In the genomic region with DNA sequence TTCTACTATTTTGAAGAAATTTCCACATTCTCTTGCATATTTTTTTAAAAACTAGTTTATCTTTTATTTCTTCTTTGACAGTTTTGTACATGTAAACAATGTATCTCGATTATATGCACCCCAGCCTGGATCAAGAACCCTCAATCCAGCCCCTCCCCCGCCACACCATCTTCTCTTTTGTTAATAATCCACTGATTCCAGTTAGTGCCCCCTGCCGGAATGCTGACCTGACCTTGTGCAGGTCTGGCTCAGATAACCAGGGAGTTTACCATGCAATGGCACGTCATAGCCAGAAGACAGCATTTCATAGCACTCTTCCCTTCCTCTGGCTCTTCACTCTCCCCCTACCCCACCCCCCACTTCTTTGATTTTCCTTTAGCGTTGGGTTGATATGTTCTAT, we compare ENCODE assay signal across 9 mouse cellular contexts. TPM values are rescaled to one million over a fixed set of nuclear protein-coding genes. Genes with fewer than 3 reads are reported as not detected.
DNase-seq lines count a peak whose midpoint lies in the region; ATAC-seq lines count a peak whose summit lies in the region.
"Had no signal": no experiment of that assay in that cellular context is flagged by ENCODE, and none has a peak within 500 bp of the region (broad histone marks: within the 10 kb centered on the region; RNA-seq: fewer than 3 reads in every experiment).

No protein-coding gene starts in this region.

- H3K4me2 ChIP-seq in forebrain, embryonic 14.5 days (ENCODE audit: low read length), result peak overlapping the region; percentile 60
- H3K4me2 ChIP-seq in midbrain, embryonic 12.5 days (replicated peaks), result peak overlapping the region; percentile 80

- 30% methylated on average over 5 of the region's 5 CpGs for WGBS in forebrain, embryonic 14.5 days
- WGBS in midbrain, embryonic 12.5 days, result 31% methylated on average over 5 of the region's 5 CpGs

- DNase-seq in forebrain, embryonic 14.5 days (ENCODE audit: low spot score), result no peak
- DNase-seq in kidney, postnatal 25 days, result peak; percentile 78 to 83
- no peak for DNase-seq in right cerebral cortex, postnatal 25 days
- no peak for DNase-seq in gastrocnemius, postnatal 14 days
- no peak for DNase-seq in frontal cortex, postnatal 36 days (ENCODE audit: low spot score in 2 of 2)

- no peaks in the 10 kb centered on the region for H3K36me3 ChIP-seq in megakaryocyte, embryonic 14.5 days (replicated peaks; ENCODE audit: low read length)
- H3K36me3 ChIP-seq in forebrain, embryonic 14.5 days (ENCODE audit: control insufficient read depth, insufficient read depth, low read length), result no peaks in the 10 kb centered on the region
- no peaks in the 10 kb centered on the region for H3K36me3 ChIP-seq in midbrain, embryonic 12.5 days

- peaks cover 4% of the 10 kb centered on the region; the same call in 1 of the 2 replicates for H3K9me3 ChIP-seq in megakaryocyte, embryonic 14.5 days
- no peaks in the 10 kb centered on the region for H3K9me3 ChIP-seq in forebrain, embryonic 14.5 days (replicated peaks; ENCODE audit: control insufficient read depth, low read length)
- H3K9me3 ChIP-seq in midbrain, embryonic 12.5 days, result no peaks in the 10 kb centered on the region

- peak overlapping the region; percentile 89 for H3K4me3 ChIP-seq in megakaryocyte, embryonic 14.5 days (replicated peaks)
- peak overlapping the region; percentile 29; the same call in 1 of the 2 replicates for H3K4me3 ChIP-seq in forebrain, embryonic 14.5 days (ENCODE audit: low read depth, low read length)
- peak overlapping the region; percentile 47; the same call in 1 of the 2 replicates for H3K4me3 ChIP-seq in midbrain, embryonic 12.5 days

- peaks cover 30% of the 10 kb centered on the region for H3K27me3 ChIP-seq in megakaryocyte, embryonic 14.5 days (replicated peaks)
- H3K27me3 ChIP-seq in forebrain, embryonic 14.5 days (replicated peaks; ENCODE audit: control insufficient read depth, insufficient read depth, low read length), result no peaks in the 10 kb centered on the region
- no peaks in the 10 kb centered on the region for H3K27me3 ChIP-seq in midbrain, embryonic 12.5 days

- H3K27ac ChIP-seq in forebrain, embryonic 14.5 days (ENCODE audit: low read depth, low read length), result no peak overlapping the region
- no peak overlapping the region for H3K27ac ChIP-seq in midbrain, embryonic 12.5 days (replicated peaks)

- intact Hi-C loops in gastrocnemius, postnatal 14 days (cut with DNase I; ENCODE audit: low total_unique reads), result no loop called here

- H3K4me1 ChIP-seq in megakaryocyte, embryonic 14.5 days, result peaks cover 9% of the 10 kb centered on the region
- 0 out of 2 replicates have a peak, but pooled peaks cover 5% of the 10 kb centered on the region for H3K4me1 ChIP-seq in forebrain, embryonic 14.5 days (ENCODE audit: control insufficient read depth, insufficient read depth, low read length)
- peaks cover 9% of the 10 kb centered on the region for H3K4me1 ChIP-seq in midbrain, embryonic 12.5 days

- H3K9ac ChIP-seq in forebrain, embryonic 14.5 days (ENCODE audit: low read length), result no peak overlapping the region
- H3K9ac ChIP-seq in midbrain, embryonic 12.5 days (replicated peaks), result no peak overlapping the region

- no peak for ATAC-seq in megakaryocyte, adult 5-6 weeks (ENCODE audit: poor library complexity, severe bottlenecking)
- peak; percentile 24; the same call in 1 of the 2 replicates for ATAC-seq in forebrain, embryonic 14.5 days
- peak; percentile 32; the same call in 1 of the 2 replicates for ATAC-seq in midbrain, embryonic 12.5 days (ENCODE audit: low FRiP score, low read depth)

RNA-seq across cellular contexts. Expression of a gene that starts 0.6 kb away (rescaled TPM):
- not detected in 2 replicates for polyA plus RNA-seq in megakaryocyte, embryonic 14.5 days (2012; ENCODE audit: insufficient read depth, low replicate concordance)
- not detected in 2 replicates for total RNA-seq in megakaryocyte, adult 5-6 weeks (2015)
- total RNA-seq in megakaryocyte, adult 5-6 weeks (2017), result not detected in 2 replicates
- polyA plus RNA-seq in forebrain, embryonic 14.5 days (2014; fragmentation: Nextera tagmentation; extraction: Ambion mirVana), result 0.15 and 0.48 TPM in 2 replicates
- polyA plus RNA-seq in midbrain, embryonic 12.5 days (2016; fragmentation: Nextera tagmentation; extraction: Ambion mirVana), result 0.10 and 0.18 TPM in 2 replicates
- not detected for total RNA-seq in gastrocnemius, postnatal 14 days (2021)
- total RNA-seq: neutrophil, adult 5-6 weeks had no signal

RNA-seq across cellular contexts. Expression of a gene that starts 9.1 kb away (rescaled TPM):
- not detected in 2 replicates for polyA plus RNA-seq in megakaryocyte, embryonic 14.5 days (2012; ENCODE audit: insufficient read depth, low replicate concordance)
- not detected in 2 replicates for total RNA-seq in megakaryocyte, adult 5-6 weeks (2015)
- not detected in 2 replicates for total RNA-seq in megakaryocyte, adult 5-6 weeks (2017)
- polyA plus RNA-seq in forebrain, embryonic 14.5 days (2014; fragmentation: Nextera tagmentation; extraction: Ambion mirVana), result 0.52 and 0.56 TPM in 2 replicates
- 0.73 and 0.87 TPM in 2 replicates for polyA plus RNA-seq in midbrain, embryonic 12.5 days (2016; fragmentation: Nextera tagmentation; extraction: Ambion mirVana)
- 1 to 10 TPM; 2.0 to 2.3 TPM for total RNA-seq in gastrocnemius, postnatal 14 days (2021)
- total RNA-seq: neutrophil, adult 5-6 weeks had no signal

Comparison
In these comparisons a context has a peak if more than half of its experiments do, and no peak if none do; other contexts are left out.
1. H3K4me3 ChIP-seq: peak in every context shown above with its lines; median percentile 89 in megakaryocyte, embryonic 14.5 days; 47 in midbrain, embryonic 12.5 days; 29 in forebrain, embryonic 14.5 days.
2. DNase-seq: peak in kidney, postnatal 25 days (2 of 2); none in forebrain, embryonic 14.5 days (single experiment), right cerebral cortex, postnatal 25 days (single experiment), gastrocnemius, postnatal 14 days (single experiment) and frontal cortex, postnatal 36 days (0 of 2).